Mouse (Mus musculus) kidney, embryonic 16.5 days (tissue): Measurements from ENCODE around the gene Slit3. TPM values are rescaled to one million over a fixed set of nuclear protein-coding genes. Genes with fewer than 3 reads are reported as not detected.

Source experiments
- ATAC-seq: fragments of 200-750 bp; cut with Nextera tagmentation; 2 replicates; pipeline ENCODE4 v1.8.0; 2017; ENCODE audit warnings: moderate TSS enrichment; ENCODE audit not compliant: low FRiP score, low TSS enrichment
- H3K27ac ChIP-seq: fragments of 300-500 bp; sonication (generic); 2 replicates; pipeline ENCODE4 v1.5.1; 2014; ENCODE audit warnings: low read length
- H3K27me3 ChIP-seq: fragments of 300-500 bp; sonication (generic); 2 replicates; pipeline ENCODE4 v1.6.1; 2014; ENCODE audit warnings: low read length, control low read depth, mixed read lengths; ENCODE audit not compliant: insufficient read depth
- H3K36me3 ChIP-seq: fragments of 300-500 bp; sonication (generic); 2 replicates; pipeline ENCODE4 v1.6.1; 2014; ENCODE audit warnings: low read length, control low read depth, mixed read lengths; ENCODE audit not compliant: insufficient read depth
- H3K4me1 ChIP-seq: fragments of 300-500 bp; sonication (generic); 2 replicates; pipeline ENCODE4 v1.6.1; 2014; ENCODE audit warnings: low read length, control low read depth, mixed read lengths; ENCODE audit not compliant: insufficient read depth
- H3K4me2 ChIP-seq: fragments of 300-500 bp; sonication (generic); replicated peaks from 2 replicates; pipeline ENCODE4 v1.6.1; 2014; ENCODE audit warnings: low read depth, low read length
- H3K4me3 ChIP-seq: fragments of 300-500 bp; sonication (generic); 2 replicates; pipeline ENCODE4 v1.5.1; 2014; ENCODE audit warnings: mild to moderate bottlenecking, low read length
- H3K9ac ChIP-seq: fragments of 300-500 bp; sonication (generic); replicated peaks from 2 replicates; pipeline ENCODE4 v1.6.1; 2014; ENCODE audit warnings: low read length
- H3K9me3 ChIP-seq: fragments of 300-500 bp; sonication (generic); 2 replicates; pipeline ENCODE4 v1.6.1; 2016; ENCODE audit warnings: low read length, control low read depth
- WGBS: fragments of 180-500 bp; shearing (Covaris S2); extraction: QIAGEN DNeasy Blood & Tissue Kit; methylation state at CpG from one replicate; pipeline ENCODE4 v1.1.7; 2014; 5-methylcytosine and 5-hydroxymethylcytosine counted together
- polyA plus RNA-seq: library from polyadenylated mRNA; unstranded; fragments of >200 nt; fragmentation: Nextera tagmentation; extraction: Ambion mirVana; gene quantifications from 2 replicates; pipeline ENCODE4 v1.2.1, GENCODE M21; 2015

The Slit3 gene
- polyA plus RNA-seq, 1 experiment from 2014 or later = 8.3 TPM

GRCm38 (mm10) chr11:35458068-35458467, 337.0 kb downstream of the Slit3 start:
- ATAC-seq = no peak
- Histone ChIP-seq H3K4me1 (no peaks in the 10 kb centered on the region), H3K27ac (no peak overlapping the region), H3K9me3 (no peaks in the 10 kb centered on the region), H3K27me3 (peaks cover 2% of the 10 kb centered on the region; the same call in 1 of the 2 replicates), H3K36me3 (no peaks in the 10 kb centered on the region), H3K4me2 (no peak overlapping the region), H3K9ac (no peak overlapping the region), H3K4me3 (no peak overlapping the region)
- 70% methylated on average over 2 of the region's 2 CpGs for WGBS

DNA sequence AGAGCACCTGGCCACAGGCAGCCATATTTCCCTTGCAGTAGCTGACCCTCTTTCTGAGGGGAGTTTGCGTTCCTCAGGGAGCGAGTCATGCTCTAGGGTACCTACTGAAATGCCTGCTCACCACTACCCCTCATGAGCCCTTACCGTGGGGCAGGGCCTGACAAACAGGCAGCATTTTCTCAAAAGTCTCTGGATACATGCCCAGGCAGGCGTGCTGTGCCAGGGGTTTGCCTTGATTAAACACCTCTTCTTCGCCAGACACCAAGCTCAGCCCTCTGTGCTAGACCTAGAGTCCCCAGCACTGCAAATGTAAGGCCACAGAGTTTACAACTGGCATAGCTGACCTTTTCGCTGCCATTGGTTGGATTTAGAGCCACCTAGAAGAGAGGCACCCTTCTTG, 345.7 kb downstream of the Slit3 start:
- ATAC-seq = no peak
- no peak overlapping the region for H3K9ac ChIP-seq
- H3K36me3 ChIP-seq = no peaks in the 10 kb centered on the region
- 94% methylated on average over 6 of the region's 6 CpGs for WGBS
- no peaks in the 10 kb centered on the region for H3K27me3 ChIP-seq
- peaks cover 6% of the 10 kb centered on the region; the same call in 1 of the 2 replicates for H3K4me1 ChIP-seq
- H3K27ac ChIP-seq = no peak overlapping the region
- no peak overlapping the region for H3K4me3 ChIP-seq
- no peak overlapping the region for H3K4me2 ChIP-seq
- H3K9me3 ChIP-seq = no peaks in the 10 kb centered on the region

GRCm38 (mm10) chr11:35468847-35469246, 347.8 kb downstream of the Slit3 start:
- Histone ChIP-seq H3K4me3 (no peak overlapping the region), H3K4me1 (peaks cover 6% of the 10 kb centered on the region; the same call in 1 of the 2 replicates), H3K27ac (no peak overlapping the region), H3K9ac (no peak overlapping the region), H3K9me3 (no peaks in the 10 kb centered on the region), H3K36me3 (no peaks in the 10 kb centered on the region), H3K27me3 (no peaks in the 10 kb centered on the region), H3K4me2 (no peak overlapping the region)
- ATAC-seq = no peak
- 78% methylated on average over 7 of the region's 7 CpGs for WGBS

GRCm38 (mm10) chr11:35469940-35470339, 348.9 kb downstream of the Slit3 start:
- Histone ChIP-seq H3K9ac (no peak overlapping the region), H3K27ac (peak overlapping the region; percentile 57), H3K9me3 (no peaks in the 10 kb centered on the region), H3K27me3 (no peaks in the 10 kb centered on the region), H3K4me1 (peaks cover 6% of the 10 kb centered on the region; the same call in 1 of the 2 replicates), H3K36me3 (no peaks in the 10 kb centered on the region), H3K4me3 (no peak overlapping the region), H3K4me2 (no peak overlapping the region)
- ATAC-seq = peak; percentile 78
- 68% methylated on average over 4 of the region's 4 CpGs for WGBS

DNA sequence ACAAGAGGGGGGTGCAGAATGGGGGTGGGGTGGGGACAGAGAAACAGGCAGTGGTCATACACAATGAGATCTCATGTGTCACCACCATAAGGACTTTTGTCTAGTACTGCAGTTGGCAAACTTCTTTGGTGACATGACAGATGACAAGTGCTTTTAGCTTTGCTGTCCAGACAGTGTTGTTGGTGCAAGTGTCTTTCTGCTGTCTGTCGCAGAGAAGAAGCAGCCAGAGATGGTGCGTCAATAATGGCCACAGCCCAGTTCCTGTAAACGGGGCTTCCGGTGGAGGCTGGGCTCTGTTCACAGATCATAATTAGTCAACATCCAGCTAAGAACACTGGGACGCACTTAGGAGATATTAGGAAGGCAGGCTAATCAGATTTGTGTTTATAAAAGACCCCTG, 349.8 kb downstream of the Slit3 start:
- WGBS = 78% methylated on average over 5 of the region's 5 CpGs
- Histone ChIP-seq H3K9ac (no peak overlapping the region), H3K36me3 (no peaks in the 10 kb centered on the region), H3K27me3 (no peaks in the 10 kb centered on the region), H3K9me3 (no peaks in the 10 kb centered on the region), H3K4me3 (no peak overlapping the region), H3K4me1 (peaks cover 6% of the 10 kb centered on the region; the same call in 1 of the 2 replicates), H3K27ac (no peak overlapping the region), H3K4me2 (no peak overlapping the region)
- ATAC-seq = no peak

DNA sequence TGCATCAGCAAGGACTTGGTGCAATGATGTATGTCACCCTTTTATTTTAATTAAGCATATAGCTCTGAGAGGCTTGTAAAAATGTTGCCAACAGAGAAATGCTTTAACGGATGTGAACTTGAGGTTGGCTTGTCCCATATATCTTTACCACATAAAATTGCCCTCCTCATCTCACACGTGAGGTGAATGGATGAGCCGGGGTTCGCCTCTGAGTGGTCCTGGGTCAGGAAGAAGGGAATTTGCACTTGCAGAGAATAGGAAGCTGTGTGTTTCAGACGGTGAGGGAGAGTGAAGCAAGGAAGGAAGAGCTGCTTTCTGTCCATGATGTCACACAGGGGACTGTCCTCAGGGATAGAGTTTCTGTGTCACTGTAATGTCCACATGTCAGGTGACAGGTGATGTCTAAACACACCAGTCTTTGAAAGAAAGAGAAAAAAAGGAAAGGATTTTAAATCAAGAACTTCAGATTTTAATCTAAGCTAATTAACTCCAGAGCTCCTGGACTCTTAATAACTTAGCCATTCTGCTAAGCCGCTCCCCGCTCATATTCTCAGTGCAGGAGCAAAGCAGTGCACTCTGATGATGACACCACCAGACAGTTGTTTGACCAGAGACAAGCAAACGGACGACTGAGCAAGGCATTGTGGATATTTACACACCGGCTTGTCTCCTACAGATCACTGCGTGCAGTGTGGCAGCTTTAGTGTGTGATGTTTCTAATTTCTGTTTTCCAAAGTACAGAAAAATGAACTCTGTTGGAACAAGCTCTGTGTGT, 352.0 kb downstream of the Slit3 start:
- Histone ChIP-seq H3K9ac (no peak overlapping the region), H3K4me2 (no peak overlapping the region), H3K27ac (no peak overlapping the region), H3K4me1 (peaks cover 6% of the 10 kb centered on the region; the same call in 1 of the 2 replicates), H3K27me3 (no peaks in the 10 kb centered on the region), H3K4me3 (no peak overlapping the region), H3K9me3 (no peaks in the 10 kb centered on the region), H3K36me3 (no peaks in the 10 kb centered on the region)
- ATAC-seq = no peak
- WGBS = 26% methylated on average over 11 of the region's 11 CpGs

- Histone ChIP-seq H3K4me2 (no peak overlapping the region), H3K36me3 (no peaks in the 10 kb centered on the region), H3K27me3 (no peaks in the 10 kb centered on the region), H3K9me3 (0 out of 2 replicates have a peak, but pooled peaks cover under 1% of the 10 kb centered on the region), H3K4me1 (peaks cover 6% of the 10 kb centered on the region; the same call in 1 of the 2 replicates), H3K9ac (no peak overlapping the region), H3K4me3 (no peak overlapping the region), H3K27ac (no peak overlapping the region)
- ATAC-seq = no peak
- WGBS = 35% methylated on average over 5 of the region's 5 CpGs
Observed at GRCm38 (mm10) chr11:35473617-35473996, 352.6 kb downstream of the Slit3 start.

GRCm38 (mm10) chr11:35480146-35480545, 359.1 kb downstream of the Slit3 start:
- no peak overlapping the region for H3K4me2 ChIP-seq
- 0 out of 2 replicates have a peak, but pooled peaks have one; percentile 49 for ATAC-seq
- no peak overlapping the region for H3K4me3 ChIP-seq
- no peak overlapping the region for H3K9ac ChIP-seq
- H3K9me3 ChIP-seq = 0 out of 2 replicates have a peak, but pooled peaks cover 2% of the 10 kb centered on the region
- H3K27ac ChIP-seq = no peak overlapping the region
- no peaks in the 10 kb centered on the region for H3K36me3 ChIP-seq
- WGBS = 41% methylated on average over 8 of the region's 8 CpGs
- no peaks in the 10 kb centered on the region for H3K4me1 ChIP-seq
- H3K27me3 ChIP-seq = no peaks in the 10 kb centered on the region

GRCm38 (mm10) chr11:35481611-35482363, 360.8 kb downstream of the Slit3 start:
- 0 out of 2 replicates have a peak, but pooled peaks cover 2% of the 10 kb centered on the region for H3K9me3 ChIP-seq
- no peak overlapping the region for H3K9ac ChIP-seq
- H3K36me3 ChIP-seq = no peaks in the 10 kb centered on the region
- 87% methylated on average over 9 of the region's 9 CpGs for WGBS
- no peaks in the 10 kb centered on the region for H3K4me1 ChIP-seq
- no peaks in the 10 kb centered on the region for H3K27me3 ChIP-seq
- H3K27ac ChIP-seq = no peak overlapping the region
- H3K4me2 ChIP-seq = no peak overlapping the region
- no peak for ATAC-seq
- H3K4me3 ChIP-seq = no peak overlapping the region

GRCm38 (mm10) chr11:35487966-35488365, 366.9 kb downstream of the Slit3 start:
- Histone ChIP-seq H3K4me1 (no peaks in the 10 kb centered on the region), H3K36me3 (no peaks in the 10 kb centered on the region), H3K27ac (no peak overlapping the region), H3K9ac (no peak overlapping the region), H3K27me3 (no peaks in the 10 kb centered on the region), H3K4me3 (no peak overlapping the region), H3K9me3 (no peaks in the 10 kb centered on the region), H3K4me2 (no peak overlapping the region)
- no peak for ATAC-seq
- WGBS = 89% methylated on average over 5 of the region's 5 CpGs
